Comparison of ENCODE assay signal across 8 mouse cellular contexts in genomic region chr12:92302951-92303591, GRCm38 (mm10).
DNase-seq lines count a peak whose midpoint lies in the region; ATAC-seq and TF ChIP-seq lines count a peak whose summit lies in the region.

No protein-coding gene starts in this region.

- no peak overlapping the region for H3K27ac ChIP-seq in gastrocnemius, adult 2 months
- H3K27ac ChIP-seq in embryonic fibroblast, embryonic 13.5 days (ENCODE audit: insufficient read depth, low read length) = no peak overlapping the region
- H3K27ac ChIP-seq in intestine, embryonic 14.5 days (ENCODE audit: low read depth) = no peak overlapping the region
- no peak overlapping the region for H3K27ac ChIP-seq in midbrain, embryonic 14.5 days (replicated peaks; ENCODE audit: low read depth, low read length)

- H3K36me3 ChIP-seq in intestine, embryonic 14.5 days (ENCODE audit: control insufficient read depth, insufficient read depth, low read length) = no peaks in the 10 kb centered on the region
- H3K36me3 ChIP-seq in midbrain, embryonic 14.5 days (ENCODE audit: control insufficient read depth, insufficient read depth, low read length) = no peaks in the 10 kb centered on the region

- no peak for ATAC-seq in intestine, embryonic 14.5 days (replicated peaks; ENCODE audit: low FRiP score, low TSS enrichment, low read depth)
- ATAC-seq in midbrain, embryonic 14.5 days (ENCODE audit: low FRiP score, low TSS enrichment) = peak; percentile 81; the same call in 1 of the 2 replicates

- H3K4me3 ChIP-seq in gastrocnemius, adult 2 months = no peak overlapping the region
- no peak overlapping the region for H3K4me3 ChIP-seq in embryonic fibroblast, embryonic 13.5 days (ENCODE audit: insufficient read depth, low read length)
- H3K4me3 ChIP-seq in intestine, embryonic 14.5 days (ENCODE audit: low read depth, low read length) = no peak overlapping the region
- H3K4me3 ChIP-seq in midbrain, embryonic 14.5 days (replicated peaks; ENCODE audit: low read depth, low read length) = no peak overlapping the region

- no peak for TF ChIP-seq POLR2A in embryonic fibroblast, embryonic 13.5 days (IDR thresholded peaks at IDR 0.05; ENCODE audit: low read depth, low read length)

- no peaks in the 10 kb centered on the region for H3K4me1 ChIP-seq in embryonic fibroblast, embryonic 13.5 days (ENCODE audit: control insufficient read depth, insufficient read depth, low read length)
- no peaks in the 10 kb centered on the region for H3K4me1 ChIP-seq in intestine, embryonic 14.5 days (replicated peaks; ENCODE audit: control insufficient read depth, insufficient read depth, low read length)
- H3K4me1 ChIP-seq in midbrain, embryonic 14.5 days (ENCODE audit: control insufficient read depth, insufficient read depth, low read length) = no peaks in the 10 kb centered on the region

- intact Hi-C loops in gastrocnemius, adult 2 months (cut with DNase I) = no loop called here
- intact Hi-C loops in gastrocnemius, postnatal 36 days (cut with DNase I) = no loop called here

- H3K27me3 ChIP-seq in intestine, embryonic 14.5 days (replicated peaks; ENCODE audit: control insufficient read depth, insufficient read depth, low read length) = no peaks in the 10 kb centered on the region
- no peaks in the 10 kb centered on the region for H3K27me3 ChIP-seq in midbrain, embryonic 14.5 days (ENCODE audit: control insufficient read depth, insufficient read depth, low read length)

- no peak overlapping the region for H3K9ac ChIP-seq in intestine, embryonic 14.5 days (ENCODE audit: low read length)
- no peak overlapping the region for H3K9ac ChIP-seq in midbrain, embryonic 14.5 days (replicated peaks; ENCODE audit: low read length)

- TF ChIP-seq CTCF in gastrocnemius, adult 2 months (IDR thresholded peaks at IDR 0.05) = peak; percentile 54
- peak; percentile 37; the same call in 1 of the 2 replicates for TF ChIP-seq CTCF in embryonic fibroblast, embryonic 13.5 days (IDR thresholded peaks at IDR 0.05; ENCODE audit: borderline replicate concordance, insufficient read depth, low read length)

- WGBS in intestine, embryonic 14.5 days = 25% methylated on average over 14 of the region's 14 CpGs
- WGBS in midbrain, embryonic 14.5 days = 13% methylated on average over 14 of the region's 14 CpGs

- no peak for DNase-seq in gastrocnemius, adult 2 months
- no peak for DNase-seq in gastrocnemius, postnatal 36 days
- DNase-seq in brain, adult 2 months (ENCODE audit: low read depth, low spot score) = peak; percentile 91
- DNase-seq in intestine, embryonic 14.5 days (ENCODE audit: low spot score) = peak; percentile 87
- DNase-seq in left cerebral cortex, adult 9 months (ENCODE audit: low spot score in 2 of 2) = peak; percentile 30 to 80
- peak; percentile 95 for DNase-seq in midbrain, embryonic 14.5 days
- peak; percentile 11 for DNase-seq in spleen, adult 12 weeks (ENCODE audit: low spot score)

- no peak overlapping the region for H3K4me2 ChIP-seq in intestine, embryonic 14.5 days (ENCODE audit: low read length)
- peak overlapping the region; percentile 34; the same call in 1 of the 2 replicates for H3K4me2 ChIP-seq in midbrain, embryonic 14.5 days (ENCODE audit: low read length)

- H3K9me3 ChIP-seq in intestine, embryonic 14.5 days (ENCODE audit: control insufficient read depth, low read length) = no peaks in the 10 kb centered on the region
- H3K9me3 ChIP-seq in midbrain, embryonic 14.5 days (ENCODE audit: control insufficient read depth, low read length) = no peaks in the 10 kb centered on the region

Comparison
In these comparisons a context has a peak if more than half of its experiments do, and no peak if none do; other contexts are left out.
1. DNase-seq: peak in brain, adult 2 months (single experiment), intestine, embryonic 14.5 days (single experiment), left cerebral cortex, adult 9 months (2 of 2), midbrain, embryonic 14.5 days (single experiment) and spleen, adult 12 weeks (single experiment); none in gastrocnemius, adult 2 months (single experiment) and gastrocnemius, postnatal 36 days (0 of 2).